Mouse (Mus musculus): ENCODE results near the gene Nol7. TPM values are rescaled to one million over a fixed set of nuclear protein-coding genes. Genes with fewer than 3 reads are reported as not detected.

Nol7 gene
- polyA plus RNA-seq, 1 experiment from 2014 or later: 145 TPM

GRCm38 (mm10) chr13:43372892-43373291 is 25.3 kb upstream of the Nol7 start:
- Histone ChIP-seq H3K27me3 (no peaks in the 10 kb centered on the region), H3K36me3 (peaks cover 38% of the 10 kb centered on the region), H3K4me3 (no peak overlapping the region), H3K4me2 (no peak overlapping the region), H3K9me3 (no peaks in the 10 kb centered on the region), H3K9ac (no peak overlapping the region), H3K4me1 (0 out of 2 replicates have a peak, but pooled peaks cover 6% of the 10 kb centered on the region), H3K27ac (no peak overlapping the region)
- ATAC-seq (ENCODE audit: borderline replicate concordance, extremely low read depth, low FRiP score, low TSS enrichment): no peak
- WGBS: 78% methylated on average over 1 of the region's 1 CpGs

GRCm38 (mm10) chr13:43374205-43374604 is 24.0 kb upstream of the Nol7 start:
- H3K9ac ChIP-seq: no peak overlapping the region
- no peaks in the 10 kb centered on the region for H3K27me3 ChIP-seq
- peaks cover 44% of the 10 kb centered on the region for H3K36me3 ChIP-seq
- 66% methylated on average over 10 of the region's 10 CpGs for WGBS
- peak overlapping the region; percentile 39; the same call in 1 of the 2 replicates for H3K27ac ChIP-seq
- 0 out of 2 replicates have a peak, but pooled peaks cover 6% of the 10 kb centered on the region for H3K4me1 ChIP-seq
- H3K4me3 ChIP-seq: no peak overlapping the region
- ATAC-seq (ENCODE audit: borderline replicate concordance, extremely low read depth, low FRiP score, low TSS enrichment): peak; percentile 79
- no peak overlapping the region for H3K4me2 ChIP-seq
- H3K9me3 ChIP-seq: no peaks in the 10 kb centered on the region

GRCm38 (mm10) chr13:43374918-43375432 is 23.2 kb upstream of the Nol7 start:
- H3K27ac ChIP-seq: peak overlapping the region; percentile 49
- no peak for ATAC-seq (ENCODE audit: borderline replicate concordance, extremely low read depth, low FRiP score, low TSS enrichment)
- WGBS: 39% methylated on average over 2 of the region's 2 CpGs
- H3K9ac ChIP-seq: no peak overlapping the region
- no peak overlapping the region for H3K4me2 ChIP-seq
- peaks cover 44% of the 10 kb centered on the region for H3K36me3 ChIP-seq
- no peaks in the 10 kb centered on the region for H3K27me3 ChIP-seq
- 0 out of 2 replicates have a peak, but pooled peaks cover 6% of the 10 kb centered on the region for H3K4me1 ChIP-seq
- H3K9me3 ChIP-seq: no peaks in the 10 kb centered on the region
- H3K4me3 ChIP-seq: no peak overlapping the region

- Histone ChIP-seq H3K27me3 (no peaks in the 10 kb centered on the region), H3K4me3 (no peak overlapping the region), H3K36me3 (peaks cover 17% of the 10 kb centered on the region; the same call in 1 of the 2 replicates), H3K9ac (no peak overlapping the region), H3K27ac (no peak overlapping the region), H3K4me2 (no peak overlapping the region), H3K9me3 (no peaks in the 10 kb centered on the region), H3K4me1 (no peaks in the 10 kb centered on the region)
- WGBS: 40% methylated on average over 3 of the region's 3 CpGs
- ATAC-seq (ENCODE audit: borderline replicate concordance, extremely low read depth, low FRiP score, low TSS enrichment): no peak
These were observed 18.2 kb upstream of the Nol7 start for GRCm38 (mm10) chr13:43379989-43380388.

DNA sequence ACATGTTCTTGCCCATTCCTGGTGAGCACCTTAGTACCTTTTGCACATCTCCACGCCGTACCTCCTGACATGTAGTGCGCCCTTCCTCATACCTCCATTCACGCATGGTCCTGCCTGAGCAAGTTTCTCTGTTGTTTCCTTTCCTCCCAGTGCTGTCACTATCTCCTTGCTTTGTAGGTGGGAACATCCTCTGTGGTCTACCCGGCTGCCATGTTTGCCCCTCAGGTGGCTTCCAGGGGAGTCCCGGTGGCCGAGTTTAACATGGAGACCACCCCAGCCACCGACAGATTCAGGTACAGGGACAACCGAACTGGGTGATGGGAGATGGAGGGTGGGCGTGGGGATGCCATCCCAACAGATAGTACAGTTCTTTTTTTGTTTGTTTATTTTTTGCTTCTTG is 12.9 kb upstream of the Nol7 start:
- Histone ChIP-seq H3K27ac (no peak overlapping the region), H3K9ac (no peak overlapping the region), H3K9me3 (no peaks in the 10 kb centered on the region), H3K4me3 (no peak overlapping the region), H3K36me3 (peaks cover 3% of the 10 kb centered on the region; the same call in 1 of the 2 replicates), H3K27me3 (no peaks in the 10 kb centered on the region), H3K4me2 (no peak overlapping the region), H3K4me1 (no peaks in the 10 kb centered on the region)
- ATAC-seq (ENCODE audit: borderline replicate concordance, extremely low read depth, low FRiP score, low TSS enrichment): no peak
- WGBS: 96% methylated on average over 10 of the region's 10 CpGs

- 48% methylated on average over 14 of the region's 17 CpGs for WGBS
- no peak overlapping the region for H3K9ac ChIP-seq
These were observed 392 bp upstream of the Nol7 start for GRCm38 (mm10) chr13:43397700-43398296.

GRCm38 (mm10) chr13:43399576-43399975 is 1.4 kb downstream of the Nol7 start:
- H3K27ac ChIP-seq: no peak overlapping the region
- ATAC-seq (ENCODE audit: borderline replicate concordance, extremely low read depth, low FRiP score, low TSS enrichment): no peak
- no peak overlapping the region for H3K9ac ChIP-seq
- no peaks in the 10 kb centered on the region for H3K9me3 ChIP-seq
- 83% methylated on average over 5 of the region's 5 CpGs for WGBS
- H3K4me1 ChIP-seq: peaks cover 8% of the 10 kb centered on the region
- H3K27me3 ChIP-seq: no peaks in the 10 kb centered on the region
- H3K4me2 ChIP-seq: peak overlapping the region; percentile 74
- no peak overlapping the region for H3K4me3 ChIP-seq
- H3K36me3 ChIP-seq: peaks cover 40% of the 10 kb centered on the region

More at GRCm38 (mm10) chr13:43397700-43398296, 392 bp upstream of the Nol7 start:
- Histone ChIP-seq H3K4me1 (peaks cover 8% of the 10 kb centered on the region), H3K4me2 (peak overlapping the region; percentile 74), H3K36me3 (peaks cover 32% of the 10 kb centered on the region), H3K27ac (0 out of 2 replicates have a peak overlapping the region, but pooled peaks have one; percentile 95), H3K4me3 (peak overlapping the region; percentile 80), H3K9me3 (no peaks in the 10 kb centered on the region), H3K27me3 (no peaks in the 10 kb centered on the region)
- ATAC-seq (ENCODE audit: borderline replicate concordance, extremely low read depth, low FRiP score, low TSS enrichment): no peak

DNA sequence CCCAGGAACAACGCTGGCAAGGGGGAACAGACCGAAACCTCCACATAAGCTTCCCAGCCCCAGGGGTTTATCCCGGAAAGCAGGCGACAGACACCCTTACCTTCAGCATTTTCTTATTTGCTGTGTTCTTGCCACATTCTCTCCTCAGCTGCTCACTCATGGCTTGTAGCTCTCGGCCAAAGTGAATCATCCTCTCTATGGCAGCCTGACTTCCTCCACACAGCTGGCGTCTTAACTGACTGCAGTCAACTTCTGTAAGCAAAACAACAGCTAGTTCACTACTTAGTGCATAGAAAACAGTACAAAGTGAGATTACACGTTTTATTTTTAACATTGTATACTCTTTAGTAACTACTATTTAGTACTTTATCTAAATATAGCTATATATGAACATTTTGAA is 14.1 kb downstream of the Nol7 start:
- Histone ChIP-seq H3K4me2 (no peak overlapping the region), H3K4me3 (no peak overlapping the region), H3K4me1 (no peaks in the 10 kb centered on the region), H3K27ac (no peak overlapping the region), H3K9me3 (no peaks in the 10 kb centered on the region), H3K36me3 (peaks cover 66% of the 10 kb centered on the region), H3K27me3 (no peaks in the 10 kb centered on the region), H3K9ac (no peak overlapping the region)
- no peak for ATAC-seq (ENCODE audit: borderline replicate concordance, extremely low read depth, low FRiP score, low TSS enrichment)
- 88% methylated on average over 7 of the region's 7 CpGs for WGBS

DNA sequence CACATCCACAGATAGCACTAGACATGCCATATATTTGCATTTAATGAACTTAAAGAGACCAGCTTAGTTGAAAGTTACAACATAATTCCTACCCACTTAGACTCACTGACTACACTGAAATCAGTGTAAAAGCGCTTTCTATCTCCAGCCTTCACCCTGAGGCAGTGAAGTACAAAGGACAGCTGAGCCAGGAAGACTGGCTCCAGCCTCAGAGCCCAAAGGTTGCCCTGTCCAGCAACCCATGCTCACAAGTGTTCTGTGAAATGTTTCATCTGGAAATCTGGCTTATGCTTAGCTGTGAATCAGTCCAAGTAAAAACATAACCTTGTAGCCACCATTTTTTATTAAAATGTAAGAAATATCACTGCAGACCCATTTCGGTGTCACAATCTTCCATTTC is 15.4 kb downstream of the Nol7 start:
- Histone ChIP-seq H3K9ac (no peak overlapping the region), H3K27ac (no peak overlapping the region), H3K4me1 (no peaks in the 10 kb centered on the region), H3K27me3 (no peaks in the 10 kb centered on the region), H3K36me3 (peaks cover 60% of the 10 kb centered on the region), H3K4me2 (no peak overlapping the region), H3K4me3 (no peak overlapping the region), H3K9me3 (no peaks in the 10 kb centered on the region)
- ATAC-seq (ENCODE audit: borderline replicate concordance, extremely low read depth, low FRiP score, low TSS enrichment): no peak
- 93% methylated on average over 2 of the region's 2 CpGs for WGBS

DNA sequence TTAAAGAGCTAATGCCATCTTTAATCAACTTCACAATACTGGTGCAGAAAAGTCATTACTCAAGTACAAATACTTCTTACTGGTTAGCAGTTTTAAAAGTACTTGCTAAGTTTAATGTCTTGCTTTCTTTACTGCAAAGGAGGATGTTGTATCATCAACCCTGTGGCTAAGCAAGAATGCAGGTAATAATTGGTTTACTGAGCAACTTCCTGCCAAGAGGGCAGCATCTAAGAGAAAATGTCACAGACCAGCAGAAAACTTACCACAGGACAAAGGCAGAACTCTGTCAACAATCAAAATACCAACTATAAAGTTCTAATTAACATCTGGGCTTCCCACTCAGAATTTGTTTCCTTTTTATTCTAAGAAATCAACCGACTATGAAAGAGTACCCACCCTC is 17.1 kb downstream of the Nol7 start:
- ATAC-seq (ENCODE audit: borderline replicate concordance, extremely low read depth, low FRiP score, low TSS enrichment): no peak
- H3K9me3 ChIP-seq: no peaks in the 10 kb centered on the region
- H3K36me3 ChIP-seq: peaks cover 68% of the 10 kb centered on the region
- no peak overlapping the region for H3K9ac ChIP-seq
- no peak overlapping the region for H3K4me2 ChIP-seq
- no peak overlapping the region for H3K27ac ChIP-seq
- H3K4me3 ChIP-seq: no peak overlapping the region
- no peaks in the 10 kb centered on the region for H3K27me3 ChIP-seq
- 77% methylated on average over 1 of the region's 1 CpGs for WGBS
- no peaks in the 10 kb centered on the region for H3K4me1 ChIP-seq

GRCm38 (mm10) chr13:43428436-43428835 is 30.2 kb downstream of the Nol7 start:
- 81% methylated on average over 4 of the region's 4 CpGs for WGBS
- peaks cover 13% of the 10 kb centered on the region for H3K36me3 ChIP-seq

DNA sequence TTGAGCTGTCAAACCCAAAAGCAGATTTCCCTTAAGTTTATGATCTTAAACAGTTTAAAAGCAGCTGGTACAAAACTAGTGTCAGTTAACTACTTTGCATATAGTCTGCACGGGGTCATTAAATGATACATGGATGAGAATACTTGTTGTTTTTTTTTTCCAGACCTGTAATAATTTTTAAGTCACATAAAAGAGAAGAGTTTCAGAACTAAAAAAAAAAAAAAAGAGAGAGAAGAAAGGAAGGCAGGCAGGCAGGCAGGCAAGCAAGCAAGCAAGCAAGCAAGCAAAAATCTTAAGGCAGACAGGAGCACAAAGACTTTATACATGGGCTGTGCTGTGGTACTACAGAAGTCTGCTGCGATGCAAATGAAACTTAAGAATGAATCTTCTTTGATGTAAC is 35.2 kb downstream of the Nol7 start:
- 82% methylated on average over 2 of the region's 2 CpGs for WGBS
- Histone ChIP-seq H3K36me3 (peaks cover 4% of the 10 kb centered on the region; the same call in 1 of the 2 replicates), H3K9ac (no peak overlapping the region), H3K4me2 (no peak overlapping the region), H3K27me3 (no peaks in the 10 kb centered on the region), H3K4me1 (no peaks in the 10 kb centered on the region), H3K4me3 (no peak overlapping the region), H3K27ac (no peak overlapping the region), H3K9me3 (no peaks in the 10 kb centered on the region)
- no peak for ATAC-seq (ENCODE audit: borderline replicate concordance, extremely low read depth, low FRiP score, low TSS enrichment)

More at GRCm38 (mm10) chr13:43428436-43428835, 30.2 kb downstream of the Nol7 start:
- no peaks in the 10 kb centered on the region for H3K27me3 ChIP-seq
- ATAC-seq (ENCODE audit: borderline replicate concordance, extremely low read depth, low FRiP score, low TSS enrichment): no peak
- H3K9me3 ChIP-seq: no peaks in the 10 kb centered on the region
- no peak overlapping the region for H3K9ac ChIP-seq
- no peaks in the 10 kb centered on the region for H3K4me1 ChIP-seq
- no peak overlapping the region for H3K27ac ChIP-seq
- no peak overlapping the region for H3K4me2 ChIP-seq
- no peak overlapping the region for H3K4me3 ChIP-seq

Measured in lung, embryonic 15.5 days (tissue).